Mouse (Mus musculus): ENCODE measurements around the gene Ccser1. TPM values are rescaled to one million over a fixed set of nuclear protein-coding genes. Genes with fewer than 3 reads are reported as not detected.

Ccser1 gene
- polyA plus RNA-seq, 1 experiment, result 26.2 TPM

DNA sequence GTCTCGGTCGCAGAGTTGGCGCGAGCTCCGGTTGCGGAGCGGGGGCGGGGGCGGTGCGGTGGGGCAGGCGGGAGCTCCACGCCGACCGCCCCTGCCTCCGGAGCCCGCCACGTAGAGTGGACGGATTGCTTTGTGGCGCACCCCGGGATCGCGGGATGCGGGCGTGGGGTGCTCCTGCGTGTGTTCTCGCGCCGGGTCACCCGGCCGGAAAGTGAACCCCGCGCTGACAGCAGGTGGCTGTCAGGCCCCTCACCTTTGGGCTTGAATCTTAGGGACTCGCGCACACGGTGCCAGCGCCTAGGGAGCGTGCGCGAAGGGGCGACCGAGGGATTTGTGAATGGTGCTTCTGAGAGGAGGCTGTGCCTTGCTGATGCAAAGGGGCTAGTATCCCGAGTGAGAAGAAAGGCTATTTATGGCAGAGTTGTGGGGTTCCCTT, 650 bp downstream of the Ccser1 start:
- TF ChIP-seq CTCF (IDR thresholded peaks at IDR 0.05; ENCODE audit: borderline replicate concordance, extremely low read depth, insufficient read depth, insufficient read length) (no peak), POLR2A (IDR thresholded peaks at IDR 0.05; ENCODE audit: borderline replicate concordance, extremely low read depth, insufficient read depth, insufficient read length, poor library complexity, severe bottlenecking) (no peak)
- peak; percentile 80 for DNase-seq (ENCODE audit: low read depth)

DNA sequence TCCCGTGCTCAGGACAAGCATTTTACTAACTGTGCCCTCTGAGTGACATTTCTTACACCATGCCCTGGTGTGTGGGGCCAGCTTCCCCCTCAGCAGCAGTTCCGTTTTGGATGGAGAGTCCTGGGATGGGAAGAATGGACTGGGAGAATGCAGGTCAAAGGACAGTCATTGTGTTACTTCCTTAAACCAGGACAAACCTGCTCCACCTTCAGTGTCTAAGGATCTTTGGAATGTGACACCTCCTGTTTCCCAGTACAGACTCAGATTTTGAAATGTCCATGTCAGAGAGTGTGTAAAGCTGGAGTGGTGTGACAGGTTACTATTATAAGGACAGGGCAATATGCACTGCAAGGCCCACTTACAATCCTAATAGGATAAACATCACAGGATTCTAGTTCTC, 8.9 kb downstream of the Ccser1 start:
- no peak for TF ChIP-seq POLR2A (IDR thresholded peaks at IDR 0.05; ENCODE audit: borderline replicate concordance, extremely low read depth, insufficient read depth, insufficient read length, poor library complexity, severe bottlenecking)
- TF ChIP-seq CTCF (IDR thresholded peaks at IDR 0.05; ENCODE audit: borderline replicate concordance, extremely low read depth, insufficient read depth, insufficient read length), result no peak
- no peak for DNase-seq (ENCODE audit: low read depth)

DNA sequence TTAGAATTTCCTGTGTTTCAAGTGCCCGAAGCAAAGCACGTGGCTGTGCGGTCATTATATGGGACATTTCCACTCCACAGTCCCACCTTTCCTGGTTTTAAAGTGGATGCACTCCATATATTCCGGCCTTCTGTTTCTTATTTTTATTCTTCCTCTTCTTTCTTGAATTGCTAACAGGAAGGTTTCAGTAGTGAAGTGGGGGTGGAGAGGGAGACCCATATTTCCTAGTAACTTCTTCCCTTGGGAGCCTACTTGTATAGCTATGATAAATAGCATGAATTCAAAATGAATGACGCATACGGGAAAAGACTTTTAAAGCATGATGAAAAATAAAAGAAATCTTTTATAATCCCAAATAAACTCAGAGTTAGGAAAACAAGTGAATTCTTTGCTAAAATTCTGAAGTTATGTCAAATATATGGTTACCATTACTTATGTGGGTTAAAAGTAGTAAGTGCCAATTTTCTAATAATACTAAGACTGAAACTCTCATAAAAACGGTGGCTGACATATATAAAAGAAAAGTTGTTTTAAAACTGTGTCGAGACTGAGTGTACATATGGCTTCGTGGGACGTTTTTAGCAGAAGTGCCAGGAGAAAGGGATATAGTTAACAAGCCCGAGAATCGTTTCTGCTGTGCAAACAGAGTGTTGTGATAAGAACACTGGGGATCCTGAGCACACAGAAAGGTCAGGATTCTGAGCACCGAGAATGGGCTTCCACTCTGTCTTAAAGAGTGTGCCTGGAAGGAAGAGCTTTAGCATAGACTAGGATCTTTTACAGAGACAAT, 11.7 kb downstream of the Ccser1 start:
- no peak for TF ChIP-seq POLR2A (IDR thresholded peaks at IDR 0.05; ENCODE audit: borderline replicate concordance, extremely low read depth, insufficient read depth, insufficient read length, poor library complexity, severe bottlenecking)
- no peak for TF ChIP-seq CTCF (IDR thresholded peaks at IDR 0.05; ENCODE audit: borderline replicate concordance, extremely low read depth, insufficient read depth, insufficient read length)

DNA sequence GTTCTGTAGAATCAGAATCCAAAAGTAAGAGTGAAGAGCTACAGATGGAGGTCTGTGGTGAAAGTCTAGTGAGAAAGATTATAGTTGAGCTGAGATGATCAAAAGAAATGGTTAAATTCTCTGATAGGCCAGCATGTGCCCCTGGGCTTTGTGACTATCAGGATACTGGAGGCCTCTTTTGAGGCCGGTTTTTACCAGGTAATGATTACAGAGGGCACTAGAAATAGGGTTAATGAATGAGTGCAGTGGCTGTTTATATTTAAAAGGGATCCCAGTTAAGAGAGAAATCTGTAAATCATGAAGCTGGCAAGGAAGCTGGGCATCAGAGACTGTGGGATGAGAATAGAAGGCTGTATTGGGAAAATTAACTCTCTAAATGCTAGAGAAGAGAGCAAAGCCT, 23.2 kb downstream of the Ccser1 start:
- TF ChIP-seq CTCF (IDR thresholded peaks at IDR 0.05; ENCODE audit: borderline replicate concordance, extremely low read depth, insufficient read depth, insufficient read length) (no peak), POLR2A (IDR thresholded peaks at IDR 0.05; ENCODE audit: borderline replicate concordance, extremely low read depth, insufficient read depth, insufficient read length, poor library complexity, severe bottlenecking) (no peak)
- no peak for DNase-seq (ENCODE audit: low read depth)

More for the DNA sequence above, 11.7 kb downstream of the Ccser1 start:
- DNase-seq (ENCODE audit: low read depth), result no peak

DNA sequence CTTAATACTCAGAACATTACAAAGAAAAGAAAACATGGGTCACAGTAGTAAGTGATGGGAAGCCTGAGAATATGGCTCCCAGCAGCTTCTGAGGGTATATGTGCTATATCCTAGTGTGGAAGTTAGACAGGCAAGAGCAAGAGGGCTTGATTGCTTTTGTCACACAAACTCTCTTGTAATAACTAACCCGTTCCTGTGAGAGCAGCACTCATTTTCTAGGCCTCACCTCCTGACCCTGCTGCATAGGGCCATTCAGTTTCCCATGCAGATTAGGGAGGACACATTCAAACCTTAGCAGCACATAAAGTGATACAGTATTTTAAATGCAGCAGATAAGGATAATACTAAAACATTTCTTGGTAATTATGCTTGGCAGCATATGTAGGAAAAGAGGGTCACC, 25.9 kb downstream of the Ccser1 start:
- no peak for DNase-seq (ENCODE audit: low read depth)
- TF ChIP-seq POLR2A (IDR thresholded peaks at IDR 0.05; ENCODE audit: borderline replicate concordance, extremely low read depth, insufficient read depth, insufficient read length, poor library complexity, severe bottlenecking) (no peak), CTCF (IDR thresholded peaks at IDR 0.05; ENCODE audit: borderline replicate concordance, extremely low read depth, insufficient read depth, insufficient read length) (no peak)

DNA sequence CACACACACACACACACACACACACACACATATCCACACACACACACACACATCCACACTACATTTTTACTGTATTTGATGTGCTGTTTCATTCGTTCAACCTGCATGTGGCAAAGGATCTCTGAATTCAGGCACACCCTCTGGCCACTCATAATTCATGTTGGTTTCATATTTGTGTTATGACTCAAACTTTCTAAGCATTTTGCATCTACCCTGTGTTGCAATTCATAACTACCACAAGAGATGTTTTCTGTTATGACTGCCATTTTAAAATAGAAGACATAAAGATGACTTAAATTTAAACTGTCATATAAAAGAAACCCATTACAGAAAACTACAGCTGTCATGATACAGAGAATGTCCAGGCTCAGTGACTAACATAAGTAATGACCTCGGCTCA, 26.5 kb downstream of the Ccser1 start:
- TF ChIP-seq CTCF (IDR thresholded peaks at IDR 0.05; ENCODE audit: borderline replicate concordance, extremely low read depth, insufficient read depth, insufficient read length), result no peak
- TF ChIP-seq POLR2A (IDR thresholded peaks at IDR 0.05; ENCODE audit: borderline replicate concordance, extremely low read depth, insufficient read depth, insufficient read length, poor library complexity, severe bottlenecking), result no peak
- no peak for DNase-seq (ENCODE audit: low read depth)

DNA sequence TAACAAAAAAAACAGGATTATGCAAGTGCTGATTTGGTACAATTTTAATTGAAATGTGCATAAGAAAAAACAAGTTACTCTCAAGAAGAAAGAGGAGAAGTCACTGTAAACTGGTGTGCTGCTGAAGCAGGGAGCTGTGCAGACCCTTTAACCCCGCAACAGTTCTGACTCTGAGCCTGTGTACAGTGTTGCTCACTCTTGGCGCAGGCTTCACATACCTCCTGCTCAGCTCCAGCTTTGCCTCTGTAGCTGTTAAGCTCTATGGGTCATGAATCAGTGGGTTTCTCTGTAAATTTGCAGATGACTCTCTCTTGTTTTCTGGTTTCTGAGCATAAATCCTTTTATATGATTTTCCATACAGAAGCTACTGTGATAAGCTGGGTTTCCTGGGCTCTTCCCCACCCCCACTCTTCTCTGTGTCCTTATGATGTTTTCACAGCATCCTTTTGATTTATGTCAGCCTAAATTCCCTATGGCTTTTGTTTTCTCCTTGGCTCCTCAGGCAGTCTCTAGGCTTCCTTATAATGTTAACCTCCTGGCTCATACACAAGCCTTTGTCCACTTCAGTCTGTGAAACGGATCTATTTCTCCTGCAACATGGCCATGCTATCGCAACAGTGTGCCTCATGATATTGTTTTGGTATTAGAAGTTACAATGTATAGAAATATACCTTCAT, 30.1 kb downstream of the Ccser1 start:
- peak; percentile 65 for DNase-seq (ENCODE audit: low read depth)

DNA sequence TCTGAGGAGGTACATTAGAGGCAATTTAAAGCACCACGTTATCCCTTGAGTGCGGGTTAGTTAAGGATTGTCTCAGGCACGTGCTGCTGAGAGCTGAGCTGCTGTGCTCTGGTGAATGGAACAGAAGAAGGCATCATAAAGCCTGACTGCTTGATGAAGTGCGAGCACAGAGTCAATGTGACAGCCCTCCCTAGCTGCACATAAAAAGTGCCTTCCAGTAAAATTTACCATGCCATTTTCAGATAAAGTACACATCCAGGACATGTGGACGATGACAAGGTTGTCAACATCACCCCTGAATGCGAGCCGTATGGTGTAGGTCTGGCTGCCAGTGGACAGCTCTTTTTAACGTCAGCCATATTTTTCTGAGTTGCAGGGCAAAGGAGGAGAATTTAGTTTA, 35.6 kb downstream of the Ccser1 start:
- no peak for DNase-seq (ENCODE audit: low read depth)

More for the DNA sequence above, 30.1 kb downstream of the Ccser1 start:
- TF ChIP-seq POLR2A (IDR thresholded peaks at IDR 0.05; ENCODE audit: borderline replicate concordance, extremely low read depth, insufficient read depth, insufficient read length, poor library complexity, severe bottlenecking) (no peak), CTCF (IDR thresholded peaks at IDR 0.05; ENCODE audit: borderline replicate concordance, extremely low read depth, insufficient read depth, insufficient read length) (no peak)

DNA sequence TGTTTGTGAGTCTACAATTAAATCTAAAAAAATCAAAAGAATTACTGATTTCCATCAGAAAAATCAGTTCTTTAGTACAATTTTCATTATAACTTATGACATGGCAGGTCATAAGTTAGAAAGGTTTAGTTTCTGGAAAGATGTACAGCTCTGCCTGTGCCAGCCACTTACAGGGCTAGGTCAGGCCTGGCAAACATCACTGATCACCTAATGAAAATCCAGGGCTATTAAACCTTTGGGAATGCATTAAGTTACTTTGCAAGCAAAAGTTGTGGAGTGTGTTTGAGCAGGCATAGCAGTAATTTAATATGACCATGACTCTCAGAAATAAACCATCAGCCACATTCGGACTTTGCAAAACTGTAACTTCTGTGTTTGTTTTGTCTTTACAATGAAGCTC, 36.4 kb downstream of the Ccser1 start:
- no peak for DNase-seq (ENCODE audit: low read depth)
- TF ChIP-seq CTCF (IDR thresholded peaks at IDR 0.05; ENCODE audit: borderline replicate concordance, extremely low read depth, insufficient read depth, insufficient read length) (no peak), POLR2A (IDR thresholded peaks at IDR 0.05; ENCODE audit: borderline replicate concordance, extremely low read depth, insufficient read depth, insufficient read length, poor library complexity, severe bottlenecking) (no peak)

More for the DNA sequence above, 35.6 kb downstream of the Ccser1 start:
- TF ChIP-seq CTCF (IDR thresholded peaks at IDR 0.05; ENCODE audit: borderline replicate concordance, extremely low read depth, insufficient read depth, insufficient read length) (no peak), POLR2A (IDR thresholded peaks at IDR 0.05; ENCODE audit: borderline replicate concordance, extremely low read depth, insufficient read depth, insufficient read length, poor library complexity, severe bottlenecking) (no peak)

DNA sequence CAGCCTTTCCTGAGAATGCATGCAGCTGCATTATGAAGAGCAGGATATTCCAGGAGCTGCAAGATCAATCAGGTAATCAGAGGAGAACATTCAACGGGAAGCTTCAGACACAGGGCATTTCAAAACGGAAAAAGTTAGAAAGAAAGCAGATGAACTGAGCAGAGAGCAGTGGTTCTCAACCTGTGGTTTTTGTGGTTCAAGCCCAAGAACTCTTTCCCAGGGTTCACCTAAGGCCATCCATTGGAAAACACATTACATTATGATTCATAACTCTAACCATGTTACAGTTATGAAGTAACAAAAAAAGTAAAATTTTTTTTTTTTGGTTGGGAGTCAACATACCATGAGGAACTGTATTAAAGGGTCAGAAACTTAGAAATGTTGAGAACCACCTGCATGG, 37.6 kb downstream of the Ccser1 start:
- no peak for DNase-seq (ENCODE audit: low read depth)
- TF ChIP-seq POLR2A (IDR thresholded peaks at IDR 0.05; ENCODE audit: borderline replicate concordance, extremely low read depth, insufficient read depth, insufficient read length, poor library complexity, severe bottlenecking) (no peak), CTCF (IDR thresholded peaks at IDR 0.05; ENCODE audit: borderline replicate concordance, extremely low read depth, insufficient read depth, insufficient read length) (no peak)

DNA sequence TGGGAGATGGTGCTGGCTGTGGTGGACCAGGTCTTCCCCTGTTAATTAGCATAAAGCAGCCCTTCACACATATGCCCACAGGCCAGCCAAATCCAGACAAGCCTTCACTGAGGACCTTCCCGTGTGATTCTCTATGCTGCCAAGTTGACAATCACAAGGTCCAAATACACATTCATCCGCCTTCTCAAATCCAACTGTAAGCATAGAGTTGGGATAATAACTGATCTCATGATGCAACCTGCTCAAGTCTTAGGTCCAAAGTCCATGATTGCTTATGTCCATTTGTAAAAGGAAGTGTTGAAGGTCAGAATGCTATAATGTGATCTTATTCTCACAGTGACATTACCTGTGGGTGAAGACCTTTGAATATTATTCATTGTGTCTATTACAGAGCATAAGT, 43.4 kb downstream of the Ccser1 start:
- TF ChIP-seq POLR2A (IDR thresholded peaks at IDR 0.05; ENCODE audit: borderline replicate concordance, extremely low read depth, insufficient read depth, insufficient read length, poor library complexity, severe bottlenecking) (no peak), CTCF (IDR thresholded peaks at IDR 0.05; ENCODE audit: borderline replicate concordance, extremely low read depth, insufficient read depth, insufficient read length) (no peak)

More for the DNA sequence above, 43.4 kb downstream of the Ccser1 start:
- no peak for DNase-seq (ENCODE audit: low read depth)

Measured in brain, embryonic 14.5 days (tissue).